Mouse (Mus musculus): ENCODE data around the gene Corin. TPM values are rescaled to one million over a fixed set of nuclear protein-coding genes. Genes with fewer than 3 reads are reported as not detected.

Corin gene
- total and polyA plus RNA-seq, 2 experiments from 2014 or later, result 36.8 to 102 TPM

DNA sequence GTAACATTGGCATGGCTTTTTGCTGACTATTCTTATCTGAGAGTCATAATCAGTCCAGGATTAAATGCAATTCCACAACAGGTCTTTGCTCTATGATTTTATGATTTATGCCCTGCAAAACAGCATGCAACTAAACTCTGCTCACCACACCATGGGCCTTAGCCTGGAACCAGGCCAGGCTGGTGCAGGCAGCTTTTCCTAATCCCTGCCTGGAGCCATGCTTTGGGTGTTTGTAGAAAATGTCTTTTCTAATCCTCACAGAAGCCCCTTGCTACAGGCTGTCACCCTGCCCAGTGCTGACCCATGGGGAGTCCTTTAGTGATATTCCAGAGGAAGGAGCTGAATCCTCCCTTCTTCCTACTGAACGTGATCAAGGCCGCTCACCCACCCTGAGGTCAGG, 173.1 kb downstream of the Corin start:
- Histone ChIP-seq H3K27ac (ENCODE audit: low read depth) (no peak overlapping the region), H3K4me1 (ENCODE audit: control insufficient read depth, insufficient read depth) (no peaks in the 10 kb centered on the region), H3K9ac (replicated peaks; ENCODE audit: low read depth, low read length) (no peak overlapping the region), H3K36me3 (replicated peaks; ENCODE audit: control insufficient read depth, insufficient read depth, low read length) (peaks cover 26% of the 10 kb centered on the region), H3K4me3 (ENCODE audit: low read depth, low read length) (no peak overlapping the region), H3K27me3 (ENCODE audit: control insufficient read depth, insufficient read depth, low read length) (no peaks in the 10 kb centered on the region), H3K4me2 (ENCODE audit: low read depth, low read length) (no peak overlapping the region), H3K9me3 (replicated peaks; ENCODE audit: control insufficient read depth, low read length) (no peaks in the 10 kb centered on the region)
- no peak for ATAC-seq (ENCODE audit: insufficient read depth, low read depth)
- WGBS, result 78% methylated on average over 2 of the region's 2 CpGs
- no peak for TF ChIP-seq EP300 (IDR thresholded peaks at IDR 0.05; ENCODE audit: low read depth)
- TF ChIP-seq CTCF (IDR thresholded peaks at IDR 0.05; ENCODE audit: low read depth), result no peak
- no peak for DNase-seq (ENCODE audit: low spot score)

DNA sequence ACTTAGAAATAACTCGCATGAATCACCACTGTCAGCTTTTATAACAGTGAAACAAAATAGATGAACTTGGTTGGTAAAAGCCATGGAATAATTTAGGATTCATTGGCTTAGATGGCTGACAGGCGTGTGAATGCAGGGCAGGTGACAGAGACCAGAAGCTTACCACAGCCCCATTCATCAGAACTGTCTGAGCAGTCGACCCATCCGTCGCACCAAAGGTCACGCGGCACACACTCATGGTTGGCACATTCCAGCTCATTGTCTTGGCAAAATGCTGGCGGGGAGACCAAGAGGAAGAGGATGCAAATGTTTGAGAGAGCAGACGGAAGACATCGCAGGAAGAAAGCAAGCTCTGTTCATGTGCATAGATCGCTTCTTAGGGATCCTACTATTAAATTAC, 173.6 kb downstream of the Corin start:
- Histone ChIP-seq H3K4me2 (ENCODE audit: low read depth, low read length) (no peak overlapping the region), H3K9me3 (replicated peaks; ENCODE audit: control insufficient read depth, low read length) (no peaks in the 10 kb centered on the region), H3K4me1 (ENCODE audit: control insufficient read depth, insufficient read depth) (no peaks in the 10 kb centered on the region), H3K27ac (ENCODE audit: low read depth) (no peak overlapping the region), H3K9ac (replicated peaks; ENCODE audit: low read depth, low read length) (no peak overlapping the region), H3K36me3 (replicated peaks; ENCODE audit: control insufficient read depth, insufficient read depth, low read length) (peaks cover 31% of the 10 kb centered on the region), H3K27me3 (ENCODE audit: control insufficient read depth, insufficient read depth, low read length) (no peaks in the 10 kb centered on the region), H3K4me3 (ENCODE audit: low read depth, low read length) (no peak overlapping the region)
- ATAC-seq (ENCODE audit: insufficient read depth, low read depth) (no peak), DNase-seq (ENCODE audit: low spot score) (no peak)
- 67% methylated on average over 11 of the region's 11 CpGs for WGBS
- TF ChIP-seq EP300 (IDR thresholded peaks at IDR 0.05; ENCODE audit: low read depth) (no peak), CTCF (IDR thresholded peaks at IDR 0.05; ENCODE audit: low read depth) (no peak)

DNA sequence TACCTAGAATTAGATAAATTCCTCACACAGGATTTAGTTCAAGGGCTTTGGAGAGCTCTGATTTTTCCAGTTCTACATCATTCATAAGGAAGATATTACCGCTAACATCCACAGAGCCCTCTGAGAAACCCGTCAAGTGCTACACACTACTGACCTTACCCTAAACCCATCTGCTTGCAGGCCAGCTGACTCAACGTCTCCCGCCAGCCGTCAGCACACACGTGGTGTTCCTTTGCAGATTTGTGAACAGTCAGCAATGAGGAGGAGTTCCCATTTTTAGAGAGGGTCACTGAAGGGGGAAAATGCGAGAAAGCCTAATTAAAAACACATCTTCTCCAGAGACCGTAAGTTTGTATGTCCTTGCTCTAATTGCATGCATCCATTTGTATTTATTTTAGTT, 174.8 kb downstream of the Corin start:
- DNase-seq (ENCODE audit: low spot score) (no peak), ATAC-seq (ENCODE audit: insufficient read depth, low read depth) (no peak)
- H3K27ac ChIP-seq (ENCODE audit: low read depth), result no peak overlapping the region
- no peaks in the 10 kb centered on the region for H3K27me3 ChIP-seq (ENCODE audit: control insufficient read depth, insufficient read depth, low read length)
- WGBS, result 64% methylated on average over 8 of the region's 8 CpGs
- no peaks in the 10 kb centered on the region for H3K9me3 ChIP-seq (replicated peaks; ENCODE audit: control insufficient read depth, low read length)
- peaks cover 34% of the 10 kb centered on the region for H3K36me3 ChIP-seq (replicated peaks; ENCODE audit: control insufficient read depth, insufficient read depth, low read length)
- TF ChIP-seq CTCF (IDR thresholded peaks at IDR 0.05; ENCODE audit: low read depth) (no peak), EP300 (IDR thresholded peaks at IDR 0.05; ENCODE audit: low read depth) (no peak)
- H3K4me1 ChIP-seq (ENCODE audit: control insufficient read depth, insufficient read depth), result no peaks in the 10 kb centered on the region
- H3K4me2 ChIP-seq (ENCODE audit: low read depth, low read length), result no peak overlapping the region
- no peak overlapping the region for H3K9ac ChIP-seq (replicated peaks; ENCODE audit: low read depth, low read length)
- no peak overlapping the region for H3K4me3 ChIP-seq (ENCODE audit: low read depth, low read length)

DNA sequence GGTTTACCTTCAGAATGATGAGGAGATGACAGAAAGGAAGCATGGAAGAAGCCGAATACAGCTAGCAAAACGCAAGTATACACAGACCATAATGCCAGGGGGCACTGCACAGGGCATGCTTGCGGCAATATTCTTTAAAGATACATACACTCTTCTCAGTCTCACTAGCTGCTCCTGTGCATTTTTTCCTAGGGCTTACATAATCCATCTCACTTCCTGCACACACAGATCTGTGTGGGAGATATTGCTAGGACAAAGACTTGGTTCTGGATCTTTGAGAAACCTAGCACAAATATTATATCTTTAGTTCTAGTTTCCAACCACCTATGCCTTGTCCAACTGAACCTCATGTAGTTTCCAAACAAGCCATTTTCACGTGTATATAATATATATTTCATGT, 189.0 kb downstream of the Corin start:
- no peak for TF ChIP-seq CTCF (IDR thresholded peaks at IDR 0.05; ENCODE audit: low read depth)
- no peak for TF ChIP-seq EP300 (IDR thresholded peaks at IDR 0.05; ENCODE audit: low read depth)
- no peak for ATAC-seq (ENCODE audit: insufficient read depth, low read depth)

DNA sequence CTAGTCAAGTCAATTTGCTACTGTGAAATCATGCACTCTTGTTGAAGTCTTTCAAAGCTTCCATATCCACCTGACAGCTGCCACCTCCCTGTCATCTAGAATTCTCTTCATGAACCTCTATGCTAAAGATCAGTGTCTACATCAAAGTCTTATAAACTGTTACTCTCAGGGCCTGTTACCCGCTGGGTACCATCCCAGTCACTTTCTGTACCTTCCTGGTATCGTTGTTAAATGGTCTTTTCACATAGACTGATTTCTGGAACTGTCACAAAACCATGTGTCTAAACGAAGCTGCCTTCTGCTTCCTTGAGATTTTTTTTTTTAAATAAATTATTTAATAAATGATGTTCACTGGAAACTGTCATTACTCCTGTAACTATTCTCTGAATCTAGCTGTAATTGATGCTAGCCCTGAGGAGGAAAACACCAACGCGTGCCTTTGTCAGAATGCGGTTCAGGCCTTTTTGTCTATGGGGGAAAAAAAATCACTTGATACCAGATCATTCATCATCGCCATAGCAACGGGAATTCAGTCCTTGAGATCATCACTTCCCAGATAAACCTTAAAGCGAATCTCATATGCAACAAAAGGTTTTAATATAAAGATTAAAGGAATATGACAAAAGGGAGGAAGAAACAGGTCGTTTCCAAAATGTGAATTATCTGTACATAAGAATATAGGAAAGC, 205.7 kb downstream of the Corin start:
- Histone ChIP-seq H3K9me3 (replicated peaks; ENCODE audit: control insufficient read depth, low read length) (no peaks in the 10 kb centered on the region), H3K36me3 (replicated peaks; ENCODE audit: control insufficient read depth, insufficient read depth, low read length) (peaks cover 51% of the 10 kb centered on the region), H3K4me3 (ENCODE audit: low read depth, low read length) (no peak overlapping the region), H3K9ac (replicated peaks; ENCODE audit: low read depth, low read length) (no peak overlapping the region), H3K27me3 (ENCODE audit: control insufficient read depth, insufficient read depth, low read length) (no peaks in the 10 kb centered on the region), H3K27ac (ENCODE audit: low read depth) (no peak overlapping the region), H3K4me2 (ENCODE audit: low read depth, low read length) (no peak overlapping the region), H3K4me1 (ENCODE audit: control insufficient read depth, insufficient read depth) (no peaks in the 10 kb centered on the region)
- ATAC-seq (ENCODE audit: insufficient read depth, low read depth) (no peak), DNase-seq (ENCODE audit: low spot score) (no peak)
- WGBS, result 88% methylated on average over 10 of the region's 10 CpGs
- no peak for TF ChIP-seq EP300 (IDR thresholded peaks at IDR 0.05; ENCODE audit: low read depth)
- no peak for TF ChIP-seq CTCF (IDR thresholded peaks at IDR 0.05; ENCODE audit: low read depth)

More for the DNA sequence above, 189.0 kb downstream of the Corin start:
- DNase-seq (ENCODE audit: low spot score), result no peak
- no peak overlapping the region for H3K4me3 ChIP-seq (ENCODE audit: low read depth, low read length)
- H3K36me3 ChIP-seq (replicated peaks; ENCODE audit: control insufficient read depth, insufficient read depth, low read length), result peaks cover 49% of the 10 kb centered on the region
- WGBS, result 78% methylated on average over 4 of the region's 4 CpGs
- H3K9me3 ChIP-seq (replicated peaks; ENCODE audit: control insufficient read depth, low read length), result no peaks in the 10 kb centered on the region
- H3K4me2 ChIP-seq (ENCODE audit: low read depth, low read length), result no peak overlapping the region
- H3K4me1 ChIP-seq (ENCODE audit: control insufficient read depth, insufficient read depth), result no peaks in the 10 kb centered on the region
- H3K9ac ChIP-seq (replicated peaks; ENCODE audit: low read depth, low read length), result no peak overlapping the region
- H3K27ac ChIP-seq (ENCODE audit: low read depth), result no peak overlapping the region
- no peaks in the 10 kb centered on the region for H3K27me3 ChIP-seq (ENCODE audit: control insufficient read depth, insufficient read depth, low read length)

DNA sequence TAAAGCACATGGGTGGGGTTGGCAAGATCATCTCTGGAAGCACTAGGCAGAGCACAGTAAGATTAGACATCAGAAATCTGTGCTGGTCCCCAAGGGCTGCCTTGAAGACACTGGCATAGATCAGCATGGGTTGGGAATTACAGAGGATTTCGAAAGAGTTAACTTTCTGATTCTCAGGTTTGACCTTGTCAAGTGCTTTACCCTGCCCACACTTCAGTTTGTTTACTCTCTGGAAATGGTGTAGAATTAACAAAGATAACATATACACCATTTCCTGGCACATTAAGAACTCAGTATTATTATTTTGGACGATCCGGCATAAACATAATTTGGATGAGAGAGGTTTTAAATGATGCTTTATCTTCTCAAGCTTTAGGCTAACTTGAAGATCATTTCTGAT, 219.2 kb downstream of the Corin start:
- 85% methylated on average over 3 of the region's 3 CpGs for WGBS
- ATAC-seq (ENCODE audit: insufficient read depth, low read depth) (no peak), DNase-seq (ENCODE audit: low spot score) (no peak)
- Histone ChIP-seq H3K4me2 (ENCODE audit: low read depth, low read length) (no peak overlapping the region), H3K4me3 (ENCODE audit: low read depth, low read length) (no peak overlapping the region), H3K36me3 (replicated peaks; ENCODE audit: control insufficient read depth, insufficient read depth, low read length) (peaks cover 66% of the 10 kb centered on the region), H3K27ac (ENCODE audit: low read depth) (no peak overlapping the region), H3K9me3 (replicated peaks; ENCODE audit: control insufficient read depth, low read length) (no peaks in the 10 kb centered on the region), H3K9ac (replicated peaks; ENCODE audit: low read depth, low read length) (no peak overlapping the region), H3K4me1 (ENCODE audit: control insufficient read depth, insufficient read depth) (no peaks in the 10 kb centered on the region), H3K27me3 (ENCODE audit: control insufficient read depth, insufficient read depth, low read length) (no peaks in the 10 kb centered on the region)
- no peak for TF ChIP-seq CTCF (IDR thresholded peaks at IDR 0.05; ENCODE audit: low read depth)
- no peak for TF ChIP-seq EP300 (IDR thresholded peaks at IDR 0.05; ENCODE audit: low read depth)

All from heart, postnatal 0 days (tissue).